Mouse (Mus musculus) lung, postnatal 0 days (tissue): ENCODE measurements around the gene Stxbp5.

Experiments used
- CTCF ChIP-seq: IDR thresholded peaks from 2 replicates; pipeline ENCODE4 v1.5.1; 2016; ENCODE audit warnings: antibody characterized with exemption, mild to moderate bottlenecking
- EP300 ChIP-seq: IDR thresholded peaks from 2 replicates; pipeline ENCODE4 v1.6.1; 2016; ENCODE audit warnings: antibody characterized with exemption, mild to moderate bottlenecking, control low read depth

DNA sequence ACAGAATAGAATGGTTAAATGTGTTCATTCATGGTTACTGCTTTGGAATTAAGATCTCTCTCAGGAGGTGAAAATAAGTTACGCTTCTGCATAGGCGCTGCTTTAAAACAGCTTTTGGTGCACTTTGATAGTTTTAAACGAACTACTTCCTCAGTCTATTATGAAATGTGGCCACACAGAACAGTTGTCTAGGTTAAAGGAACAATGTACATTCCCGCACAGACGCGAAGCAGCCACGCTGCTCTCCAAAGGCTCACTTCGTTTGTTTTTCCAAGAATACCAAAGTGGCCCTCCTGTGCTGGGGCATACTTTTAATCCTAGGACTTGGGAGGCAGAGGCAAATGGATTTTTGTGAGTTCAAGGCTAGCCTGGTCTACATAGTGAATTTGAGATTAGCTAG lies 11.2 kb downstream of the Stxbp5 start:
- TF ChIP-seq CTCF (no peak), EP300 (no peak)
